Mouse (Mus musculus) adipocyte (in vitro differentiated cells): ENCODE measurements at regions not wholly inside any gene's neighbourhood (a gene's known extent, or its start where the extent isn't known, plus 50 kb on each side); places are given as distances from the start of the nearest gene placed in this dataset.
"Not testable (repeated sequence)": the region's sequence is repeated elsewhere in the genome, so short reads cannot be mapped to it uniquely, and the experiment has no call there.

ENCODE experiments used
- DNase-seq: peaks from one replicate; pipeline ENCODE4 v3.0.0-alpha.2; 2016; ENCODE audit warnings: low spot score

DNA sequence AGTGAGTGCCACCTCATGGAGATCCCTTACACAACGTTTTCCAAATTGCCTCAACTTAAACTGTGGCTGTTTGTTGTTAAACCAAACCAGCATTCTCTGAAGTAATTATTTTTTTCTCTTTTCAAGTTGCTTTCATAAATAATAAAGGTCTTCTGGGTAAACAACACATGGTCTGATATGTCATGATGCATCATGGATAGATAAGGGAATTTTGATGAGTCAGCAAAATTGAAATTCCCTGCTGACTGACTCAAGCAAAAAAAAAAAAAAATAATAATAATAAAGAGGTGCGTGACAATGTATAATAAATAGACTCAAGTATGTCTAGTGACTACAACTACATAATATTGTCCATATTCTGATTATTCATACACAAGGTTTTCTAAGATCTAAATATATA, 201.8 kb downstream of the Adgb start:
- no peak for DNase-seq

DNA sequence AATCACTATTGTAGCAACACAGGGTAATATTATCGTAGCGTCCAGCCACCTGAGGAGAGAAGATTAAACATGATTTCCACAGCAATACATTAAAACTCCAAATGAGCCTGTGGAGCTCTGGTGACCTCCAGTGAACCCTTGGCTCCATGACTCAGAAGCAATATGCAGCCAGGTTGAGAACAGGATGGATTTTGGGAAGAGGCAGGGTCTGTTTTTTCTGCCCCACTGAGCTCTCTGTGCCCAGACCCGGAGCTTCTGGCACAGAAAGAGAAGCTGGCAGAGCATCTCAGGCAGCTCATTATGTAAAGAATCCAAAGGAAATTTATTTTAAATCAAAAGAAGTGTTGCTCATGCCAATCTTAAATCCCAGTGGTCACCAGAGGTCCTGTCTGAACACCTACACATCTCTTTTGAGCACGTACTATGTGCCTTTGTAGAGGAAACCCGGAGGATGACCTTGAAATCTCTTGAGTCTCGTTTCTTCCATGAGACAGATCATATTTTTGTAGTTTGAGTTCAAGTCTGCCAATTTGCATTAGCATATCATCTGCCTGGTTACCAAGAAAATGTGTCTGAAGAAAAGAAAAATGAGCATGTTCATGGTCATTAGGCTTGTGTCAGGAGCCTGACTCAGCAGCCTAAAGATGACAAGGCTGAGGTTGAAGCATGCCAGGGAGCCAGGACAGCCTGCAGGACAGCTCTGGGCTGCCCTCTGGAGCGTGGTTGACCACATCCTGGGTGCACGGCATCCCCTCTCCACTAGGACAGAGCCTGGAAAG, 219.4 kb downstream of the Adgb start:
- DNase-seq = no peak

DNA sequence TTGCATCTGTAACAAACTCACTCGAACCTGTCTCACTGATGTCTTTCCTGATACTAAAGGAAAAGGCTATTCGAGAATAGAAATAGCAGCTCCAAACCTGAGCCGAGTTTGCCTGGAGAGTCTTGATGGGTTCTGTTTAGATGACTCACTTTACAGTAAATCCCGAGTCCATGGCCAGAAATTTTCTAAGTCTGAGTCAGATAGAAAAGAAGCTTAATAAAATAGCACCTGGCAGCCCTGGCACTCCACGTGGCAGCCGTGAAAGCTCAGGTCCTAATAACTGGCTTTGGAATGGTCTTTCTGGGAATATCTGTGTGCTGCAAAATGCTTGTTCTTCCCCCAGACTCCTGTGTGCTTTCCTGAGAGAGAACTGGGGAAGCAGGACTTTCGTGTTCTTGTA, 220.0 kb downstream of the Adgb start:
- no peak for DNase-seq

DNA sequence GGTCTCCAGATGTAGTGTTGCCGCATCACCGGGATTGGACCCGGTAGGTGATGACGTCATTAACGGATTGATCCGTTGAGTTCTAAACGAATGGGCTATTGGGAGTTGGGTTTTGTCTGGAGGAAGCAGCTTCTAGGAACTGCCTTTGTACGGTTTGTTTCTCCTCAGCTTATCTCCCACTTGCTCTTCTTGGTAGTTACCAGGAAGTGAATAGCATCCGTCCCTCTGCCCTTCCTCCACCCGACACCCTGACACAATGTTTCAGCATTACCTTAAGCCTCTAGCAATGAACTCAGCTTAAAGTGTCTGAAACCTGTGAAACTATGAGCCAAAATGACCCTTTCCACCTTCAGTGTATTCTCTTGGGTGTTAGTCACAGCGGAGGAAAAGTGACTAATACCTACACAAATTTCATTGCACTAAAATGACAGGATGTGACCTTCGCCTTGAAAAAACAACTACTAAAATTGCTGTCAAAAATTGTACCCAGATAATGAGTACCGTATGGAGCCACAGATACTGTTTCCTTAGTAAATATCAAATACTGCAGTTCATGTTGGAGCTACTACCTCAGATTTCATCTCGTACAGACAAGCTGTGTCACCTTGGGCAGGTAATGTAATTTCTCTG, 237.1 kb downstream of the Adgb start:
- DNase-seq = no peak

DNA sequence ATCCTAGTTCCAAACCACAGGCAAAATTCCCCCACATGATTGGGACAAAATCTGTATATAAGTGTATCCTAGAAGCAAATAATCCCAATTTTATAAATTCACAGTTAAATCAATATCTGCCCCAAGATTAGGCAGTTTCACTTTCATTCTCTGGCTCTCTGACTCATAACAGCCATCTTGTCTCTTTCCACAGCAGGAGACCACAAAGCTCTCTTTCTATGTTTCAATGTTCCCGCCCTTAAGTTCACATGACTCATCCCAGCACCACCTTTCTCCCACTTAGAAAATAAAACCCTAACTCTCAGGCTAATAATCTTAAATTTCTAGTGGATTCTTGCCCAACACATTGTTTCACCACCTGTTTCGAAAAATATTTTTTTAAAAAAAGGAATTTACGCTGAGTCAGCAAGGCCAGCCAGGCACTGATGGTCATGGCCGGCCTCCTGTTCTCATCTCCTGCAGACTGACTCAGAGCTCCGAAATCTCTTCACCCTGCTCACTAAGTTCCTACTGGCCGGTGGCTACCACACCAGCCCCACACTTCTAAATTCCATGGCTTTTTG, 247.5 kb downstream of the Adgb start:
- DNase-seq = peak; percentile 12

DNA sequence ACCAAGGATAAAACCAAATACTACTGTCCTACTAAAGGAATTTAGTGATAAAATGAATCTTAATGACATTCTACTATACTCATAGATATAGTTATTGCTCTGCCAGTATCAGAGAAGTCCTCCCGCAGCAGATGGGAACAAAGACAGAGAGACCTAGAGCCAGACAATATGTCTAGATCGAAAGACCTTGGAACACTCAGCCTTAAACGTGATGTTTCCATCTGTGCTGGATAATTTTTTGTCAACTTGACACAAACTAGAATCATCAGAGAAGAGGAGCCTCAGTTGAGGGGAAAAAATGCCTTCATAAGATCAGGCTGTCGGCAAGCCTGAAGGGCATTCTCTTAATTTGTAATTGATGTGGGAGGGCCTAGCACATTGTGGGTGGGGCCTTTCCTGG, 252.4 kb downstream of the Adgb start:
- DNase-seq = no peak

DNA sequence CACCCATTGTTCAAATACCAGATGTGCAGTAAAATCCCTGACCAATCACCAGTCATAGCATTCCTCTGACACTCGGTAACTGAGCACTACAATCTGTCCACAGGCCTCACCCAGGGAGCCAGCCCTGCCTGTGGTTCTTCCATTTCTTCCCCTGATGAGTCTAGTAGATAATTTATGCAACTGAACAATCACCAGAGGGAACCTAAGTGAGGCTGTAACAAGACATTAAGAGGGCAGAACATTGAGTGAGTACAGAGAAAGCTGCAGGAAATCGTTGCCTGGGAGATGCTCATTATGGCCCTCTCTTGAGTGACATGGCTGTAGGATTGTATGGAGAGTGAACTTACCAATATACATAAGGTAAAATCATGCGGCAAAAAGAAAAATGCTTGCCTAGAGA, 255.2 kb downstream of the Adgb start:
- DNase-seq = no peak

DNA sequence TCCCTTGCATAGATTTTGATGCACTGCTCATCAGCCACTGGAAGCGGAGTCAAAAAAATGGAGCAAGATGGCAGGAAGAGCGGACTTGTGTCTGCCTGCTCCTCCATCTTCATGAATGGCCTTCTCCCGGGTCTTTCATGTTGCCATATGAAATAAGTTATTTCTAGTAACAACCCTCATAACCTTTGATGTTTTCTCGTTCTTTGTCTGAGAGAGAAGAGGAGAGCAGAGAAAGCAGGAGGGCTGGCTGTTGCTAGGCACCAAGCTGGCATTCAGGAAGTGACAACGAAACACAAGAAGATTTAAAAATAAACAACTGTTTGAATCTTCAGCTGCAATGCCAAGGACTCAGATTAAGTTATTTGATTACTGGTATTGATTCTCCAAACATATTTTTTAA, 256.8 kb downstream of the Adgb start:
- no peak for DNase-seq

DNA sequence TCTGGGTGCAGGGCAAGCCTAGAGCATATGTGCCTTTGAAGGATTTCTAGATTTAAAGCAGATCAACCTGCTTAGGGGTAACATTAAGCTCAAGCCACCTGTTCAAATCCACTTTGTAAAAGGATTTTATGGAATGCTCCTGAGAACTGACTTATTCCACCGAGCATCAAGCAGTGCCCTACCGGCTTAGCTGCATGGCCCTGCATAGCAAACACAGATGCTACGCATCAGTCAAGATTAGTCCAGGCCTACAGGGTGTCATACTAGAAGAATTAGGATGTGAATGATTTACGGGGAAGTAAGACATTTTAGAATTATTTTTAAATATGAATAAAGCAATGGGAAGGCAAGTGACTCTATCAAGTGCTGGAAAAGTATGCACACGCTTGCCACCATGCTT, 263.8 kb downstream of the Adgb start:
- DNase-seq = no peak

DNA sequence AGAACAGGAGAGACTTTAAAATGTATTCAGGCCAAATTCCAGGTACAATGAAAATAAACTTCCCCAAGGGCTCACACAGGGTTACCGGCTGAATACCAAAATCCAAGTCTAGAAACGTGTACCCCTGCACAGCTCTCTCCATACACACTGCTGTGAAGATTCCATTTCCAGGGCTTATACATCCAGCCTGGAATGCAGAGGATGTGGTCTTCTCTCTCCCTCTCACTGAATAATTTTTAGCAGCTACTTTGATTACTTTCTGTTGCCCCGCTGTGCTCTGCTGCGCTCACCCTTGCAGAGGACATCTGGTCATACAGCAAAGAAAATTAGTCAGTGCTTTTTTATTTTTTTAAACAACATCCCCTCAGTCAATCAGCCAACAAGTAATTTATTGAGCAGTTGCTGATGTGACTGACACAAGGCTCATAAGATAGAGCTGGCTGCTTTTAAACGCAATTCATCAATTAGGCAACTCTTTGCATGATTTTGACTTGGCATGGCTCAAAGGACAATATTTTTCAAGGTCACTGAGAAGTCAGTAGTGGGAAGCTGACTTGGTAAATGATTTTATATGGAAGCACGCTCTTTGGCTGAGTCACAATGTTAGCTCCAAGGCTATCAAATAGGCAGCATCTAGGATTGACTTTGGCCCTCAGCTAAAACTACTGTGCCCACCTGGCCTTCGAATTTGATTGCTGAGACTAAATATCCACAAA, 266.2 kb downstream of the Adgb start:
- DNase-seq = no peak

DNA sequence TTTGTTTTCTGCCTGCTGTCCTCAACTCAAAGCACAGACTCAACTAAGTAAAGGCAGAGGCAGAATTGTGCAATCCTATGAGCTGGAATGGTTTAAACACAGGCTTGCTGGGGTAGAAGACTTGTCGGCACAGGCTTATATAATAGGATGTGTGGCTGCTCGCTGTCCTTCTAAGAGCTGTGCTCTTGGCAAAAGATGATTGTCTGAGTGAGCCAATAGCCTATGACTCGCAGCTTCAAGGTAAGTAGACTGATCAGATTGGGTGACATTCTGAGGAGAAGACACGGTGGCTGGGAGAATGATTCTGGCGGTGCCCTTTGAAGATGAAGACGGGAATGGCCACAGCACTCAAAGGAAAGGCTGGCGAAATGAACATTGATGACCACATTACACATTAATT, 268.1 kb downstream of the Adgb start:
- DNase-seq = no peak

DNA sequence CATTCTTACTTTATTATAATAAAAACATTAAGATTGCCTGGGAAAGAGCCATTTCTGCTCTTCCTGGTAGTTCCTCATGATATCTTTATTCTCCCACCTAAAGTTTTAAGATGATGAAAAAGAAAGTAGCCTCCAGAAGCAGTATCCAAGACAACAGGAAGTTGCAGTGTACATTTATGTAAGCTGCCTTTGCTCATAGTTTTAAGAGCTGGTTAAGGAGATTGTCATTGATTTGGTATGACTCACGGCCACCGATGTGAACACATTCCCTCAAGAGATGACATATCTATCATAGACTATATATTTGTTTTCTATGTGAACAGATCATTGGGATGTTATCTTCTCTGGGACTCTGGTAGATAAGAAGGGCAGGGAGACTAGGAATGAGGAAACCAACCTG, 281.8 kb downstream of the Adgb start:
- no peak for DNase-seq

DNA sequence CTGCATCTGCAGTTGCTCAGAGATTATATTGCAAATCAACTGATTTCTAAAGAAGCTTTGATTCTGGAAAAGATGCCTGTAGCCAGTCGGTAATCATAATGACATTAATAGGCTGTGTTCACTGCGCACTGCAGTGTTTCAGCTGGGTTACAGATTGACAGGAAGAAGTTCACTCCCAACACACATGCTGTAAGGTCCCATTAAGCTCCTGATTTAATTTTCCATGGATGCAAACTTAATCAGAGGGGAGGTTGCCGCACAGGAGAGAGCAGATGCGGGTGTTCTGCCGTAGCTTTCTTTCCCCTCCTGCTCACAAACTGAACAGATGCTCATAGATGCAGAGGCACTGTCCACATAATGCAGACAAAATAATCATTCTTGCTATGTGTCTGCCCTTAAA, 284.0 kb downstream of the Adgb start:
- no peak for DNase-seq

DNA sequence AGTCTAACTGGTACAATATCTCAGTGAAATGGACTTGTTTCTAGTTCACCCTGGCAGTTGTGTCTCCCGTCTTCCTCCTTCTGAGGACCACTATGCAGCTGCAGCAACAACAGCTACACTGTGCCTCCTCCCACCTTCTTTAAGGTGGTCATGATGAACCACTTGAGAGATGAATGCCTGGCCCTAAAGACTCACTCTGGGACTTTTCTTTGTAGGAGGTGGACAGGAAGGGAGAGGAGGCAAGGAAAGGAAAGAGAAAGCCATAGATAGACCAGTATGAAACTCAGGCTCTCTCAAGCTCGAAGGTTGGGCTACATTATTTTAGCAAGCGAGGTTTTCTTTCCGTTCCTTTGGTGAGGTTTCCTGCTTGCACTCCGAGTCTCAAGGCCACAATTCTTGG, 285.4 kb downstream of the Adgb start:
- DNase-seq = no peak

DNA sequence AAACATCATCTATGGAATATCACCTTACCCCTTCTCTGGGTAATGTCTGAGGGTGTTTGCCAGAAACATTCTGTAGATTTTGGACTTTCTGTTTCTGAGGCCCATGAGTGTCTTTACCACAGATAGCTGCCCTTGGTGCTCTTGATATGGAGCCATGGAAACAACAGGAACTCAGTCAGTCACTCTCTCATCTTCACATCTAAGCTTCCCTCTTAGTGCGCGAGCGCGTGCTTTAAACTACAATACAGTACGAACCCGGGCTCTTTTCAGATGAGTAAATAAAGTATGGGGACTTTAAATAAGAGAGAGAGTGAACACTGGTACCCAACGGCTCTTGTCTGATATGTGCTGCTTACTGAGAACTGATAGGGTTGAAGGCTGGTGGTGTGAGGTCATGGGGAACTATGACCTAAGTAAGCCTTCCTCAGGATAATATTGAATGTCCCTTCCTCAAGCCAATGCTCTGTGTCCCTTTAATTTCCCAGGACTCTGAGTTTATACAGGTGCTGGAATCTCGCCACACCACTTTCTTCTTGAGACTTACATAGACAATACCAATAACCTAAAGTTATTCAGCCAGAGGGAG, 284.5 kb upstream of the Stxbp5 start:
- no peak for DNase-seq

DNA sequence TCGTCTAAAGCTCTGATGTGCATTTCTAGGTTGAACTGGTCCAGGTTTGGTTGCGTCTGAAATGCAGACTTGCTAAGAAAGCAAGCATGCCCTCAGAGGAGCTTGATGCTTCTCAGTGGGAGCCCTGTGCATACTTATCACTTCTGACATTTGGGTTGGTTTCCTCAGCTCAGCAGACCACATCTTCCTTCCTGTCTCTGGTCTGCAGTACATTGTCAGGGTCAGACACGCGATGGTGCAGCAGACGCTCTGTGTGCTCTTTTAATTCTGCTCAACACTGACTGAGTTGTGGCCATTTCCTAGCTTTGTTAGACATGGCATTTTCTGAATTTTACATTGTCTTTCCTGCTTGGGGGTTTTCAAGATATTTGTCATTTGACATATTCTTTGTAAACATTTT, 283.5 kb upstream of the Stxbp5 start:
- DNase-seq = no peak

DNA sequence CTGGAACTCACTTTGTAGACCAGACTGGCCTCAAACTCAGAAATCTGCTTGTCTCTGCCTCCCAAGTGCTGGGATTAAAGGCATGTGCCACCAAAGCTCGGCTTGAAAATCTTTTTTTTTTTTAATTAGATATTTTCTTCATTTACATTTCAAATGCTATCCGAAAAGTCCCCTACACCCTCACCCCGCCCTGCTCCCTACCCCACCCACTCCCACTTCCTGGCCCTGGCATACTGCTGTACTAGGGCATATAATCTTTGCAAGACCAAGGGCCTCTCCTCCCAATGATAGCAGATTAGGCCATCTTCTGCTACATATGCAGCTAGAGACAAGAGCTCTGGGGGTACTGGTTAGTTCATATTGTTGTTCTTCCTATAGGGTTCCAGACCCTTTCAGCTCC, 276.2 kb upstream of the Stxbp5 start:
- not testable (repeated sequence) for DNase-seq
